Mouse (Mus musculus) forebrain, embryonic 14.5 days (tissue): ENCODE results near the gene Kcnip2. TPM values are rescaled to one million over a fixed set of nuclear protein-coding genes. Genes with fewer than 3 reads are reported as not detected.
"Not testable (repeated sequence)": the region's sequence is repeated elsewhere in the genome, so short reads cannot be mapped to it uniquely, and the experiment has no call there.

Source experiments
- ATAC-seq: fragments of 200-750 bp; cut with Nextera tagmentation; 2 replicates; pipeline ENCODE4 v1.8.0; 2017; ENCODE audit warnings: mild to moderate bottlenecking, moderate library complexity
- DNase-seq: peaks from one replicate; pipeline ENCODE4 v3.0.0-alpha.2; 2015; ENCODE audit warnings: low spot score
- H3K27ac ChIP-seq: fragments of 300-500 bp; sonication (generic); 2 replicates; pipeline ENCODE4 v1.5.1; 2014; ENCODE audit warnings: low read depth, mild to moderate bottlenecking, control low read depth, low read length, moderate library complexity
- H3K27me3 ChIP-seq: fragments of 300-500 bp; sonication (generic); replicated peaks from 2 replicates; pipeline ENCODE4 v1.6.1; 2014; ENCODE audit warnings: low read length, control low read depth, mixed read lengths; ENCODE audit not compliant: control insufficient read depth, insufficient read depth
- H3K36me3 ChIP-seq: fragments of 300-500 bp; sonication (generic); 2 replicates; pipeline ENCODE4 v1.6.1; 2014; ENCODE audit warnings: low read length, control low read depth; ENCODE audit not compliant: control insufficient read depth, insufficient read depth
- H3K4me1 ChIP-seq: fragments of 300-500 bp; sonication (generic); 2 replicates; pipeline ENCODE4 v1.6.1; 2014; ENCODE audit warnings: antibody characterized with exemption, low read length, control low read depth; ENCODE audit not compliant: control insufficient read depth, insufficient read depth
- H3K4me2 ChIP-seq: fragments of 300-500 bp; sonication (generic); 2 replicates; pipeline ENCODE4 v1.6.1; 2014; ENCODE audit warnings: mild to moderate bottlenecking, control low read depth, low read length
- H3K4me3 ChIP-seq: fragments of 300-500 bp; sonication (generic); 2 replicates; pipeline ENCODE4 v1.5.1; 2014; ENCODE audit warnings: low read depth, low read length, control low read depth
- H3K9ac ChIP-seq: fragments of 300-500 bp; sonication (generic); 2 replicates; pipeline ENCODE4 v1.6.1; 2014; ENCODE audit warnings: mild to moderate bottlenecking, low read length, control low read depth, moderate library complexity
- H3K9me3 ChIP-seq: fragments of 300-500 bp; sonication (generic); replicated peaks from 2 replicates; pipeline ENCODE4 v1.6.1; 2016; ENCODE audit warnings: low read length, control low read depth, mixed read lengths; ENCODE audit not compliant: control insufficient read depth
- WGBS: fragments of 180-500 bp; shearing (Covaris S2); extraction: QIAGEN DNeasy Blood & Tissue Kit; methylation state at CpG from one replicate; pipeline ENCODE4 v1.1.7; 2014; 5-methylcytosine and 5-hydroxymethylcytosine counted together
- polyA plus RNA-seq: library from polyadenylated mRNA; unstranded; fragments of >200 nt; fragmentation: Nextera tagmentation; extraction: Ambion mirVana; gene quantifications from 2 replicates; pipeline ENCODE4 v1.2.1, GENCODE M21; 2014

Kcnip2 gene
- polyA plus RNA-seq, 1 experiment from 2014 or later = 4.6 TPM

DNA sequence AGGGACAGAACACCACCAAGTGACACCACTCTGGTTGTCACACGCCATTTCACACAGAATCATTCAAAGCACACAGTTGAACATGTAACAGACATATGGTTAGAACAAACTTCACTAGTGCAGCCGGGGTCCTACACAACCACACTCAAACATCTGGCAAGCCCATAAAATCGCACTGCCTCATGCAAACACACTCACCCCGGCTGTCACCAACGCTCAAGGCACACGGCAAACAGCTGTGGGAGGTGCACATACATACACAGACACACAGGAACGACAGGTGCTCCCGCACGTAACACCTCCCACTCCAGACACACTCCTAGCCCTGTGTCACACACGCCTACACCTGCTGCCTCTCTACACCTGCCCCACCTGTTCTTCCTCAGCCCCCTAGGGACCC is 691 bp downstream of the Kcnip2 start:
- Histone ChIP-seq H3K4me3 (peak overlapping the region; percentile 36), H3K27me3 (no peaks in the 10 kb centered on the region), H3K36me3 (no peaks in the 10 kb centered on the region), H3K9me3 (no peaks in the 10 kb centered on the region), H3K4me2 (peak overlapping the region; percentile 86), H3K9ac (peak overlapping the region; percentile 70; the same call in 1 of the 2 replicates), H3K4me1 (peaks cover 18% of the 10 kb centered on the region), H3K27ac (no peak overlapping the region)
- 70% methylated on average over 10 of the region's 10 CpGs for WGBS
- no peak; the same call in 1 of the 2 replicates for ATAC-seq
- DNase-seq = no peak

DNA sequence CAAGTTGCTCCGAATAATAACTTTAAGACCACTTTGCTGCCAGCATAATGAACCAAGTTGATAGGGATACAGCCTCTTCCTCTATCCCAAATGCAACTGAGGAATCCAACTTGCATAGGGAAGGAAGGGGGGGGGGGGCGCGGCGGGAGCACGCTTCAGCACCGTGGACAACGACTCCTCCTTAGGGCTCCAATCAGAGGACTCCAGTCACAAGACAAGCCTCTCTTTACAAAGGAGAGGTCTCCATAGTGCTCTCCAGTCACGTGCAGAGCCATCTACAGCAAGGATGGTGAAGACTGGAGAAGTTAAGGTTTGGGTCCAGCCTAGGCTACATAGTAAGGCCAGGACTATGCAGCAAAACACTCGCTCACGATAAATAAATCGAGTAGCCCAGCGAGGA is 2.1 kb downstream of the Kcnip2 start:
- Histone ChIP-seq H3K9me3 (no peaks in the 10 kb centered on the region), H3K4me1 (peaks cover 18% of the 10 kb centered on the region), H3K36me3 (no peaks in the 10 kb centered on the region), H3K27ac (no peak overlapping the region), H3K9ac (no peak overlapping the region), H3K4me3 (no peak overlapping the region), H3K4me2 (no peak overlapping the region), H3K27me3 (no peaks in the 10 kb centered on the region)
- no peak for DNase-seq
- no peak for ATAC-seq
- 11% methylated on average over 12 of the region's 12 CpGs for WGBS

DNA sequence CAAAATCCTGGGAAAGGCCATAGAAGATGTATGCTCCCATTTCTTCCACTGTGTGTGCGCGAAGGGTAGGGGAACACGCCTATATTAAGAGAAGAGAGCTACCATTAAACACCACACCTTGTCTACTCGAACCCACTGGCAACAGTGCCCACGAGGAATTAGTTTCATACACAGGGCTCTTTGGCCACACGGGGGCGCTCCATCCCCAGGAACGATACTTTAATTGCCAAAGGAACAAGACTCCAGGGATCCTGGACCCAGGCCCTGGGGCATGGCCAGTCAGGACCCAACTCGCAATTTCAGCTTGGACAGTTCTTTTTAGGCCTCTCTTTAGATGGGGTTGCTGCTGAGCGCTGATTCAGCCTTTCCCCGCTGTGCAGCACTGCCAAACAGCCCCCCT is 2.6 kb downstream of the Kcnip2 start:
- no peak overlapping the region for H3K4me3 ChIP-seq
- H3K27ac ChIP-seq = no peak overlapping the region
- H3K9me3 ChIP-seq = no peaks in the 10 kb centered on the region
- WGBS = 6% methylated on average over 11 of the region's 11 CpGs
- H3K27me3 ChIP-seq = no peaks in the 10 kb centered on the region
- no peak overlapping the region for H3K9ac ChIP-seq
- ATAC-seq (no peak; the same call in 1 of the 2 replicates), DNase-seq (peak; percentile 86)
- H3K4me2 ChIP-seq = 0 out of 2 replicates have a peak overlapping the region, but pooled peaks have one; percentile 50
- H3K36me3 ChIP-seq = no peaks in the 10 kb centered on the region
- peaks cover 18% of the 10 kb centered on the region for H3K4me1 ChIP-seq

DNA sequence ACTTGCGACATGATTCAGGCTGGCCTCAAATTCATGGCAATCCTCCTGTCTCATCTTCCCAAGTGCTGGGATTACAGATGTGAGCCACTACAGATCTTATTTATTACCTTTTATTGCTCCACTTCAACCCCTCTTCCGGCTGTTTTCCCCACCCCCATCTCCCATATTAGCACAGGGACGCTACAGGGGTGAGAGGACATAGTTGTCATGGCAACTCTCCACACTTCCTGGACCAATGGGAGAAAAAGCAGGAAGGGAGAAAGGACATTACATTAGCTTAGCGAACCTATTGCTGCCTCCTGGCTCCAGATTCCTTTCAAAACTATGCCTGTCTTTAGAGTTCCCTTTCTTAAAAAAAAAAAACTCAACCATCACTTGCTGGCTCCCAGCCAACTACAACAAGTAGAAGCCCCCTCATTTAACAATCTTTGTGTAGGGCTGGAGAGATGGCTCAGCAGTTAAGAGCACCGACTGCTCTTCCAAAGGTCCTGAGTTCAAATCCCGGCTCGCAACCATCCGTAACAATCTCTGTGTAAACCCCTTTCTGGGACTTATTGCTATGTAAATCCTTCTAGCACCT is 3.1 kb downstream of the Kcnip2 start:
- H3K36me3 ChIP-seq = no peaks in the 10 kb centered on the region
- H3K9me3 ChIP-seq = no peaks in the 10 kb centered on the region
- whole genome bisulfite sequencing = 17% methylated on average over 8 of the region's 8 CpGs
- H3K4me2 ChIP-seq = peak overlapping the region; percentile 50
- peaks cover 18% of the 10 kb centered on the region for H3K4me1 ChIP-seq
- peak overlapping the region; percentile 22 for H3K4me3 ChIP-seq
- H3K9ac ChIP-seq = peak overlapping the region; percentile 33
- no peak for ATAC-seq
- no peaks in the 10 kb centered on the region for H3K27me3 ChIP-seq
- no peak overlapping the region for H3K27ac ChIP-seq
- DNase-seq = peak; percentile 64

DNA sequence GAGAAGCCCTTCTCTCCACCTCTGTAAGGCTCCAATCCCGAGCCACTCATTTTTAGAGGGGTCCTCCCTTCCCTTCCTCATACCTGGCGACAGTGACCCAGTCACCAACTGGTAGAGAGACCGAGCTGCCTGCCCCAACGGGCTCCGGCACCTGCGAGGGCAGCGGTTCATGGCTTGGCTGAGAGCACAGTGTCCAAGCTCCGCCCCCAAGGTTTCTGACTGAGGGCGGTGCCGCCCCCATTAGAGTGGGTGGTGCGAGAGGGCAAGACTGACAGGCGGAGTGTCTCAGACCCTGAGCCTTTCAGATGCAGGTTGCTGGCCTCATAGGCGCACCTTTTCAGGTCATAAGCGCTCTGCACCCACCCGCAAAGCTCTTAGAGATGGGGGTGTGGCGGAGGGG is 3.7 kb downstream of the Kcnip2 start:
- Histone ChIP-seq H3K4me2 (peak overlapping the region; percentile 50), H3K36me3 (no peaks in the 10 kb centered on the region), H3K4me3 (peak overlapping the region; percentile 22), H3K27ac (no peak overlapping the region), H3K9ac (peak overlapping the region; percentile 33), H3K4me1 (peaks cover 18% of the 10 kb centered on the region), H3K9me3 (no peaks in the 10 kb centered on the region), H3K27me3 (no peaks in the 10 kb centered on the region)
- under 1% methylated on average over 16 of the region's 16 CpGs for WGBS
- peak; percentile 48 for DNase-seq
- peak; percentile 24 for ATAC-seq

DNA sequence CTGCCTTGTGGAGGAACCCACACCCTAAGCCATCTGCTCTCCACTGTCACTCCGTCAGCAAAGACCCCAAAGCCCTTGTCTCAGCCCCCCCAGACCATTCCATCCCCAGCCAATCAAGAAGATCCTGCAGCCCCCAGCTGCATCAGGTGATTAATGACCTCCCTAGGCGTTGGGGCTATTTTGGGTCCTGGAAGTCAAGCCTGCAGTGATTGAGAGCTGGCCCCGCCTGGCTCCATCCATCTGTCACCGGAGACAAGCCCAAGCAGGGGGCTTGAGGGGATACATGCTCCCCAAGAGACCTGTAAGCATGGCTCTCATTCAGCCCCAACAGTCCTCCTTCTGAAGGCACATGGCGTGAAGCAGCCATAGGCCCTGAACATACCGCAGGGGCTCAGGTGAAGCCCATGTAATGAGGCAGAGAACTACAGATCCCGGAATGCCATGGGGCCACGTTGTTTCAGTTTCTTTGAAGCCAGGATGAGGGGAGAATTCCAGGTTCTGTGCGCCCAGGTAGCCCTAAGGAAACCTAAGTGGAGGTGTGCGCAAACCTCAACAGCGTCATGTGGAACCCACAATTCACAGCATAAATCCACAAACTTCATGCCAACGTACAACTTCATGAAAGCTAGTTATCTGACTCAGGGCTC is 4.7 kb downstream of the Kcnip2 start:
- no peak for ATAC-seq
- WGBS = 77% methylated on average over 12 of the region's 12 CpGs
- Histone ChIP-seq H3K9ac (no peak overlapping the region), H3K36me3 (no peaks in the 10 kb centered on the region), H3K4me1 (peaks cover 18% of the 10 kb centered on the region), H3K9me3 (no peaks in the 10 kb centered on the region), H3K4me2 (no peak overlapping the region), H3K27ac (no peak overlapping the region), H3K27me3 (no peaks in the 10 kb centered on the region), H3K4me3 (no peak overlapping the region)
- DNase-seq = no peak

DNA sequence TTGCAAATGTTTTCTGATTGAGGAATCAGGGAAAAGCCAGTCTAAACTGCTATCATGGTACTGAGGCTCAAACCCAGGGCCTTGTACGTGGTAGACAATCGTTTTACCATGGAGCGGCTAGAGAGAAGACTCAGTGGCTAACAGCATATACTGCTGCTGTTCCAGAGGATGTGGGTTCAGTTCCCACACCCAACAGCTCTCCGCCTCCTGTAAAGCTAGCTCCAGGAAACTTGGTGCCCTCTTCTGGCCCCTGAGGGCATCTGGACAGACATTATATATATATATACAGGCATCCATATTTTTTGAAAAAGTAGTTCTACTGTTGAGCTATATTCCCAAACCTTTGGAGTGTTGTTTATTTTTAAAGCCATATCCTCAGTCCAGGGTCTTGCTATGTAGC is 8.1 kb downstream of the Kcnip2 start:
- no peak overlapping the region for H3K4me2 ChIP-seq
- no peaks in the 10 kb centered on the region for H3K27me3 ChIP-seq
- no peak overlapping the region for H3K27ac ChIP-seq
- H3K9ac ChIP-seq = no peak overlapping the region
- no peak overlapping the region for H3K4me3 ChIP-seq
- no peak for DNase-seq
- peaks cover 7% of the 10 kb centered on the region; the same call in 1 of the 2 replicates for H3K4me1 ChIP-seq
- H3K9me3 ChIP-seq = no peaks in the 10 kb centered on the region
- no peak for ATAC-seq
- no peaks in the 10 kb centered on the region for H3K36me3 ChIP-seq
- WGBS = 98% methylated on average over 4 of the region's 4 CpGs

DNA sequence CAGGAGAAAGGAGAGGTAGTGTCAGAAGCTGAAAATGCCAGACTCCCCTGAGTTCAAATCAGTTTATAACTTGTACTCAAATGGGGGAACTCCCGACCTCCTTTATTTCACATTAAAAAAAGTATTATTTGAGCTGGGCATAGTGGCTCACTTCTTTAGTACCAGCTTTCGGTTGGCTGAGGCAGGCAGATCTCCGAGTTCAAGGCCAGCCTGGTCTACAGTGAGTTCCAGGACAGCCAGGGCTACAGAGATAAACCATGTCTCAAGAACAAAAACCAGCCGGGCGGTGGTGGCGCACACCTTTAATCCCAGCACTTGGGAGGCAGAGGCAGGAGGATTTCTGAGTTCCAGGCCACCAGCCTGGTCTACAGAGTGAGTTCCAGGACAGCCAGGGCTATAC is 10.0 kb downstream of the Kcnip2 start:
- not testable (repeated sequence) for H3K4me3 ChIP-seq, H3K9ac ChIP-seq, H3K36me3 ChIP-seq, H3K27me3 ChIP-seq, ATAC-seq, DNase-seq, H3K4me2 ChIP-seq, H3K27ac ChIP-seq, H3K9me3 ChIP-seq, H3K4me1 ChIP-seq
- WGBS = 91% methylated on average over 6 of the region's 6 CpGs

DNA sequence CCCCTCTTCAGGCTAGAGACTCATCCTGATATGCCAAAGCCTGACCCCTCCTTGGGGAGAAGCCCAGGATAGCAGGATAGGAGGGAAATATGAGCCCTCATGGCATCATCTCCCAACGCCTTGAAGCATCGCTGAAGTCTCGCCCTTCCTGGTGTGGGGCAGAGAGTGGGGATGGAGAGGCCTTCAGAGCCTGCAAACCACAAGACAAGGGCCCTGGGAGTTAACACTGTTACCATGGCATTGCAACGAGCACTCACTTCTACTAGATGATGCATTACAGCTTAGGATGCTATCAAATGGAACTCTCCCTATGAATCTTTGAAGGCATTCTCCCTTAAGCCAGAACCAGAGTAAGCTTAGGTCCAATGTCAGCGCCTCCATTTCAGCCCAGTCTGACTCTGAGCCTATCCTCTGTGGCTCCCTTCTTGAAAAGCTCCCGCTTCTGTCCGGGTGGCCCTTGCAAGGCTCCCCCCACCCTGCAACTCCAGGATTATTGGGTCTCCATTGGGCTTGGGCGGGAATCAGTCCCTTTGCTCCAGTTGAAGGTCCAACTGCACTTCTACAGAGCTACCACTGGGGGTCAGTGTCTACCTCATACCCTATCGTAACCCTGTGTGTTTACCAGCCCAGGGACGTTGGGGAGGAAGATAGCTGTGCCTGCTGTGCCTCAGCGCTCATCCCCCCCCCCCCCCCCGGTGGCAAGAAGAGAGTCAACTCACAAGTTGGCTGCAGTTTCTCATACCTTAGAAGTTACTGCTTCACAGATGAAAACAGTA is 11.1 kb downstream of the Kcnip2 start:
- ATAC-seq (peak; percentile 67; the same call in 1 of the 2 replicates), DNase-seq (peak; percentile 73)
- Histone ChIP-seq H3K4me2 (no peak overlapping the region), H3K36me3 (no peaks in the 10 kb centered on the region), H3K9me3 (no peaks in the 10 kb centered on the region), H3K27ac (no peak overlapping the region), H3K4me1 (no peaks in the 10 kb centered on the region), H3K4me3 (no peak overlapping the region), H3K9ac (no peak overlapping the region), H3K27me3 (no peaks in the 10 kb centered on the region)
- 26% methylated on average over 12 of the region's 12 CpGs for WGBS
